Mouse (Mus musculus) kidney, embryonic 14.5 days (tissue): ENCODE measurements around the gene Cfap46. TPM values are rescaled to one million over a fixed set of nuclear protein-coding genes. Genes with fewer than 3 reads are reported as not detected.

Experiments
- ATAC-seq: fragments of 200-750 bp; cut with Nextera tagmentation; 2 replicates; pipeline ENCODE4 v1.8.0; 2017; ENCODE audit warnings: moderate number of reproducible peaks, mild to moderate bottlenecking, moderate TSS enrichment, moderate library complexity; ENCODE audit not compliant: low FRiP score, low TSS enrichment
- H3K27ac ChIP-seq: fragments of 300-500 bp; sonication (generic); 2 replicates; pipeline ENCODE4 v1.5.1; 2014; ENCODE audit warnings: low read depth, mild to moderate bottlenecking, low read length, moderate library complexity, mixed read lengths
- H3K27me3 ChIP-seq: fragments of 300-500 bp; sonication (generic); 2 replicates; pipeline ENCODE4 v1.6.1; 2014; ENCODE audit warnings: mild to moderate bottlenecking, low read length; ENCODE audit not compliant: control insufficient read depth, insufficient read depth
- H3K36me3 ChIP-seq: fragments of 300-500 bp; sonication (generic); 2 replicates; pipeline ENCODE4 v1.6.1; 2014; ENCODE audit warnings: low read length, mixed read lengths; ENCODE audit not compliant: control insufficient read depth, insufficient read depth
- H3K4me1 ChIP-seq: fragments of 300-500 bp; sonication (generic); 2 replicates; pipeline ENCODE4 v1.6.1; 2014; ENCODE audit warnings: low read length, mixed read lengths; ENCODE audit not compliant: control insufficient read depth, insufficient read depth
- H3K4me2 ChIP-seq: fragments of 300-500 bp; sonication (generic); replicated peaks from 2 replicates; pipeline ENCODE4 v1.6.1; 2014; ENCODE audit warnings: low read depth, mild to moderate bottlenecking, low read length
- H3K4me3 ChIP-seq: fragments of 300-500 bp; sonication (generic); 2 replicates; pipeline ENCODE4 v1.5.1; 2014; ENCODE audit warnings: mild to moderate bottlenecking, low read length
- H3K9ac ChIP-seq: fragments of 300-500 bp; sonication (generic); 2 replicates; pipeline ENCODE4 v1.6.1; 2014; ENCODE audit warnings: low read depth, mild to moderate bottlenecking, low read length, moderate library complexity
- H3K9me3 ChIP-seq: fragments of 300-500 bp; sonication (generic); 2 replicates; pipeline ENCODE4 v1.6.1; 2016; ENCODE audit warnings: low read length; ENCODE audit not compliant: control insufficient read depth
- WGBS: fragments of 180-500 bp; shearing (Covaris S2); extraction: QIAGEN DNeasy Blood & Tissue Kit; methylation state at CpG from one replicate; pipeline ENCODE4 v1.1.7; 2014; 5-methylcytosine and 5-hydroxymethylcytosine counted together
- polyA plus RNA-seq: library from polyadenylated mRNA; unstranded; fragments of >200 nt; fragmentation: Nextera tagmentation; extraction: Ambion mirVana; gene quantifications from 2 replicates; pipeline ENCODE4 v1.2.1, GENCODE M21; 2014

The Cfap46 gene
- polyA plus RNA-seq, 1 experiment from 2014 or later: 0.09 TPM

DNA sequence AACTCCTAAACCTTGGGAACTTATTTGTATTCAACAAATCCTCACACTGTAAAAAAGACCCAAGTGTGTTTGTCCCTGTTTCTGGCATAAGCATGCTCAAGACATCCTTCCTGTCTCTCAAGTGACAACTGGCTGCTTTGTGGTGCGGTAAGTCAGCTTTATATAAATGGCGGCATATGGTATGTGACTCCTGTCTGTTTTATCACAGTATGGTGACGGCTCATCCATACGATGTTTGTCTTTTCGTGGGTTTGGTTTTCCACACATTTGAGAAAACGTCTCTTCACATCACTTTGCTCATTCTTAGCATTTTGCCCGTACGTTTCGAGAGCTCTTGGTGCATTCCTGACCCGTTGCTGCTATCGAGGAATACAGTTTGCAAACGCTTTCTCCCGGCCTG lies 61.0 kb downstream of the Cfap46 start:
- no peaks in the 10 kb centered on the region for H3K27me3 ChIP-seq
- no peak overlapping the region for H3K4me2 ChIP-seq
- H3K9ac ChIP-seq: no peak overlapping the region
- 81% methylated on average over 13 of the region's 13 CpGs for WGBS
- H3K9me3 ChIP-seq: no peaks in the 10 kb centered on the region
- no peak overlapping the region for H3K4me3 ChIP-seq
- no peaks in the 10 kb centered on the region for H3K36me3 ChIP-seq
- H3K27ac ChIP-seq: no peak overlapping the region
- H3K4me1 ChIP-seq: no peaks in the 10 kb centered on the region
- no peak for ATAC-seq

DNA sequence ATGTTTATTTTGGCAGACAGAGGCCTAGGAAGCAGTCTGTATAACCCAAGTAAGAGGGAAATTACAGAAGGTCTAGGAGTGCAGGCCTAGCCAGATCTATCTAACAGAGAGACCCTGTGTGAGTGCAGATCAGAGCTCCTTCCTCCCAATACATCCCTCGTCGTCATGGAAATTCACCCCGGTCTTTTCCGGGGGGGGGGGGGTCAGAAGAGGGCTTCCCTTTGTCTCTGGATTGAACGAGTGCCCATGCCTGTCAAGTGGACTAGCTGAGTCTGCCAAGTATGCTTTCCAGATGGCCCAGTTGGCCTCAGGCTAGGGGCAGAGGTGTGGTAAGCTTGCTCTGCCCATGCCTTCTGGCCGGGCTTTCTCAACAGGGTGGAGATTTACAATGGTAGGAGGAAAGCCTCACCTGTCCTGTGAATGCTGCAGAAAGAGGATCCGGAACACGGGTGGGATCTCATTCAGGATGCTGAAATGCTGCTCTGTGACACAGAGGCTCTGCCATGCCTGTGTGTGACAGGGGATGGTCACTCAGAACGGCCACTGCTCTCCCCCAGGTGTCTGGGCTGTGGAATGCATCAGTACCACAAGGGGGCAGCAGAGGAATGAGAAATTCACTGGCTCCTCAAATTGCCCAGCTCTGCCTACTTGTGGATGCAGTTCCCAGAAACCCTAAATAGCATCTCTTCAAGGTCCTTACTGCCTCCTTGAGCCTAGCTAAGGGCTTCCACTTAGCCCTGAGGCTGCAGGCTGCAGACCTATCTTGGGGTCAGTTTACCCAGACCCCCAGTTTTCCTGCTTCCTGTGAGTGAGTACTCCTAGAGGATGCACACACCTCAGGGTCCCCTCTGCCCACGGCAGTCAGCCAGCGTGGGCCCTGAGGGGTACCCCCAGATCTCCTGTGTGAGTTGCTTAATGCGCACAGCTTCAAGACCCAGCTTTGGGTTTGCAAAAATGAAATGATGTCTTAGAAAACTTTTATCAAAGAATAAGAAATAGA lies 67.5 kb downstream of the Cfap46 start:
- peak; percentile 77; the same call in 1 of the 2 replicates for ATAC-seq
- Histone ChIP-seq H3K36me3 (no peaks in the 10 kb centered on the region), H3K4me1 (no peaks in the 10 kb centered on the region), H3K9ac (no peak overlapping the region), H3K4me2 (no peak overlapping the region), H3K27me3 (no peaks in the 10 kb centered on the region), H3K9me3 (no peaks in the 10 kb centered on the region), H3K4me3 (no peak overlapping the region), H3K27ac (no peak overlapping the region)
- WGBS: 56% methylated on average over 12 of the region's 12 CpGs

DNA sequence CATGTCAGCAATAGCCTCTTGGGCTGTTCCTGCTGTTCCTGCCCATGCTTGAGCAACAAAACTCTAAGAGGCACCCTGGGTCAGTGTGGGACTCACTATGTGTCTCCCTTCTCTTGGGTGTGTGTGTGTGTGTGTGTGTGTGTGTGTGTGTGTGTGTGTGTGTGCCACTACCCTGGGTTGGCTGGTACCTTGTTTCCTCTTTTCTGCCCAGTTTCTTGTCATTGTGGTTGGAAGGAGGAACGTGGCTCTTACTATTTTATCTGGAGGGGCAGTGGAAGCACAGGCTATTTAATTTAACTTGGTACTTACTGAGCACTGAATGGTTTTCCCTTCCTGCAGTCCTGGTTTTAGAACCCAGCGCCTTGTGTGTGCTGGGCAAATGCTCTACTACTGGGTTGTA lies 73.3 kb downstream of the Cfap46 start:
- Histone ChIP-seq H3K27me3 (no peaks in the 10 kb centered on the region), H3K9me3 (no peaks in the 10 kb centered on the region), H3K36me3 (no peaks in the 10 kb centered on the region), H3K9ac (no peak overlapping the region), H3K4me1 (no peaks in the 10 kb centered on the region), H3K4me2 (no peak overlapping the region), H3K27ac (no peak overlapping the region), H3K4me3 (no peak overlapping the region)
- no peak for ATAC-seq
- 87% methylated on average over 2 of the region's 2 CpGs for WGBS

DNA sequence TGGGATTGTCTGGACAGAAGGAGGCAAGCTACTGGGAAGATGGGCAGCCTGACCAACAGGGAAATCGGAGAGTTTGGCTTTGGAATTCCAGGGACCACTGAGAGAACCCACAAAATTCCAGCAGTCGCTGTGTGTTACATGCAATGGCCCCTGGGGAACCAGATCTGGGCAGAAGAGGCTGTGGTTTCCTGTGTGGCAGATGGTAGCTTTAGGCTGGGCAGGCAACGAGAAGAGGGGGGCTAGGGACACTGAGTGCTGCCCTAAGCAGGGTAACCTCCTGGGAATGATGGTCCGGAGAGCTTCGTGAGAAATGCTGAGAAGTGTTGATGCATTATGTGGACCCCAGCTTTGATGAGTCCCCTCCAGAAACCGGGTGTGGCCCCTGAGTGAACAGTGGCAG lies 87.8 kb downstream of the Cfap46 start:
- Histone ChIP-seq H3K36me3 (no peaks in the 10 kb centered on the region), H3K27ac (no peak overlapping the region), H3K9me3 (no peaks in the 10 kb centered on the region), H3K4me3 (no peak overlapping the region), H3K4me2 (no peak overlapping the region), H3K9ac (no peak overlapping the region), H3K27me3 (no peaks in the 10 kb centered on the region), H3K4me1 (no peaks in the 10 kb centered on the region)
- no peak for ATAC-seq
- WGBS: 66% methylated on average over 6 of the region's 6 CpGs

DNA sequence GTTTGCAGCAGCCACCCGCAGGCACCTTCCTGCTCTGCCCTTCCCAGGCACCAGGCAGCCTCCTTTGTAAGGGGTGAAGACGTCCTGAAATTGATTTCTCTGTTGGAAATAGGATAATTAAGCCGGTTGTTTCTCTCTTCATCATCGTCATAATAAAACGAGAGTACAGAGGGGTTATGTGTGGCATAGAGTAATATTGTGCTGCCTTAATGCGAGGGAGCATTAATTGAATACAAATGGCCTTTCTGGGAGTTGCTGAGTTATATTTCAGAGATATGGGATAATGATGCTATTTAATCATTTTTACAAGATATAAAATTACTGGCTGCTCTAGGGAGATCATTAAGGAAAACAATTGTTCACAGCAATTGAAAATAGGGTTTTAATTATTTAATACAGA lies 88.3 kb downstream of the Cfap46 start:
- no peak overlapping the region for H3K9ac ChIP-seq
- H3K4me3 ChIP-seq: no peak overlapping the region
- H3K4me2 ChIP-seq: no peak overlapping the region
- no peaks in the 10 kb centered on the region for H3K36me3 ChIP-seq
- WGBS: 76% methylated on average over 6 of the region's 6 CpGs
- no peaks in the 10 kb centered on the region for H3K9me3 ChIP-seq
- H3K27me3 ChIP-seq: no peaks in the 10 kb centered on the region
- no peaks in the 10 kb centered on the region for H3K4me1 ChIP-seq
- ATAC-seq: no peak
- no peak overlapping the region for H3K27ac ChIP-seq

DNA sequence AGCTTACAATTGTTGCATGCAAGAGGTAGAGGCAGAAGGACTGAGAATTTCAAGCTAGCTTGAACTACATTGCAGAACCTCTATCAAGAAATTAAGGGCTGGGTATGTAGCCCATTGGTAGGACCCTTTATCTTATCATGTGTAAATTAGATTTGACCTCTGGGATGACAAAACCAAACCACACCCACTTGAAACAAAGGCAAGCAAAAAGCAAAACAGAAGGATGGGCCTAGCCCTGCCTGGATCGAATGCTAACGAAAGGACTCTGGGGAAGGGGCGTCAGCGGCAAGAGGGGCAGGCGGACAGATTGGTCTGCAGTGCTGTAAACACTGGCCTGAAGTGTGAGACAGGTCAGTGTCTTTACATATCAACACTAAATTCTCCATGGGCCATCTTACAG lies 92.3 kb downstream of the Cfap46 start:
- no peak for ATAC-seq
- H3K4me2 ChIP-seq: no peak overlapping the region
- no peaks in the 10 kb centered on the region for H3K36me3 ChIP-seq
- H3K9ac ChIP-seq: no peak overlapping the region
- no peaks in the 10 kb centered on the region for H3K4me1 ChIP-seq
- 94% methylated on average over 5 of the region's 5 CpGs for WGBS
- H3K9me3 ChIP-seq: no peaks in the 10 kb centered on the region
- no peak overlapping the region for H3K4me3 ChIP-seq
- no peak overlapping the region for H3K27ac ChIP-seq
- H3K27me3 ChIP-seq: peaks cover 19% of the 10 kb centered on the region

DNA sequence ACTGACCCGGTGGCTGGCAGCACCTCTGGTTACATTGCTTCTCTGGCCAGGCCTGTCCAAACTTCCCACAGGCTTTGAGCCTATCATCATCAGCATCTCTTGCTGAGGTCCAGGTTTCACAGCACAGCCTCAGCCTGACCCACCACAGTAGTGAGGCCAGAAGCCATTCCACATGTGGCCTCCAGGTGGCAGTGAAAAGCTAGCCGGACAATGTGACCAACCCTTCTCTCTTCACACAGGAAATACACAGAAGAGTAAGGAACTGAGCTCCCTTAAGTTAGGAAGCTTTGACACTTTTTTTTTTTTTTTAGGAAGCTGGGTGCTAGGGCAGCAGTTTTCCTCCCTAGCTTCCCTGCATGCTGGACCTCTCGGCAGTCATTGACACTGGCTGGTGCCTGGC lies 93.3 kb downstream of the Cfap46 start:
- ATAC-seq: peak; percentile 53
- WGBS: 35% methylated on average over 3 of the region's 3 CpGs
- Histone ChIP-seq H3K27ac (no peak overlapping the region), H3K9me3 (no peaks in the 10 kb centered on the region), H3K4me3 (no peak overlapping the region), H3K4me2 (no peak overlapping the region), H3K4me1 (no peaks in the 10 kb centered on the region), H3K27me3 (peaks cover 29% of the 10 kb centered on the region), H3K36me3 (no peaks in the 10 kb centered on the region), H3K9ac (no peak overlapping the region)

DNA sequence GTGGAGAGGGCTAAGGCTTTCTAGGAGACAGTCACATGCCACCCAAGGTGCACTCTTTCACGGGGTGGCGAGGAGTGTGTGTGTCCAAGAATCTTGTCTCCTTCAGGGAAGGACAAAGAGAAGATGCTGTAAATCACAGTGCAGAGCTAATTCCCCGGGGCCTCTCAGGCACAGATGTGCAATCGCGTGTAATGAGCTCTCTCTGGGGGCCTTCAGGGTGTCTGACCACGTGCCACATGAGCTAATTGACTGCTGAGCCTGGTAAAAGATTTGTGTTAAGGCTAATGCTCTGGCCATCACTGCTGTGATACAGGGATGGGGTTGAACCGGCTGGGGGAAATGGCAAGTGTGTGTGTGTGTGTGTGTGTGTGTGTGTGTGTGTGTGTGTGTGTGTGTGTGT lies 95.7 kb downstream of the Cfap46 start:
- Histone ChIP-seq H3K9me3 (no peaks in the 10 kb centered on the region), H3K4me1 (no peaks in the 10 kb centered on the region), H3K4me2 (no peak overlapping the region), H3K4me3 (no peak overlapping the region), H3K36me3 (no peaks in the 10 kb centered on the region), H3K27me3 (peaks cover 53% of the 10 kb centered on the region), H3K9ac (no peak overlapping the region), H3K27ac (no peak overlapping the region)
- 7% methylated on average over 7 of the region's 7 CpGs for WGBS
- no peak; the same call in 1 of the 2 replicates for ATAC-seq

DNA sequence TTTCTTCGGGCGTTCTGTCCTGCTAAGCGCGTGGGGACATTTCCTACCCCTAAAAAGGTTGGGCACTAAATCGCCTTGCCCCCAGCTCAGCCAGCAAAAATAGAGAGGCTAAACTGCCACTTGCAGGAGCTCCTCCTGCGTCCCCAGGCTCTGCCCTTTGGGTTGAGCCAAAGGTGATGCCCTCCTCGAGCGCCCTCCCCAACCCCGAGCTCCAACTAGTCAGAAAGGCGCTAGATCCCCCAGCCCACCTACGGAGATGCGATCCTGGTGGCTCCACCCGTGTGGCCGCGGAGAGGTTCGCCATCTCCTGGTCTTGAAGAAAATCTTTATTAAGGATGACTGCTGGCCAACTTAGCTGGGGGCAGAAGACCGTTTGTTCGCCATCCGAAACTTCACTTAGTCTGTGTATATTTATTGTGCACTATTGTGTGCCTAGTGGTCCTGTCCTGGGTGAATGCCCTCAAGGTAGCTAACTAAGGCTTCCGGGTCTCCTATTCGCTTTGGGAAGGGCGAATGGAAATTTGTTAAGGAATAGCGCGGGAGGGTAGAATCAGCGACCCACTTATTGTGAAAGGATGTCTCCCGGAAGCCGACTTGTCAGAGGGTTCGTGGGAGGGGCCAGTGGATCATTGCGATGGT lies 98.3 kb downstream of the Cfap46 start:
- no peak overlapping the region for H3K4me2 ChIP-seq
- H3K4me3 ChIP-seq: no peak overlapping the region
- H3K9me3 ChIP-seq: no peaks in the 10 kb centered on the region
- H3K9ac ChIP-seq: no peak overlapping the region
- peaks cover 13% of the 10 kb centered on the region for H3K4me1 ChIP-seq
- no peaks in the 10 kb centered on the region for H3K36me3 ChIP-seq
- WGBS: 1% methylated on average over 29 of the region's 29 CpGs
- no peak overlapping the region for H3K27ac ChIP-seq
- peaks cover 79% of the 10 kb centered on the region for H3K27me3 ChIP-seq
- no peak for ATAC-seq
